Mouse (Mus musculus) cerebellum, postnatal 14 days (tissue): ENCODE measurements around the gene Zbtb26.

Source experiments
- DNase-seq, 2 experiments: peaks; one replicate each; pipeline ENCODE4 v3.0.0; 2021; ENCODE audit warnings: mixed read lengths in 2 of 2

Zbtb26 gene

DNA sequence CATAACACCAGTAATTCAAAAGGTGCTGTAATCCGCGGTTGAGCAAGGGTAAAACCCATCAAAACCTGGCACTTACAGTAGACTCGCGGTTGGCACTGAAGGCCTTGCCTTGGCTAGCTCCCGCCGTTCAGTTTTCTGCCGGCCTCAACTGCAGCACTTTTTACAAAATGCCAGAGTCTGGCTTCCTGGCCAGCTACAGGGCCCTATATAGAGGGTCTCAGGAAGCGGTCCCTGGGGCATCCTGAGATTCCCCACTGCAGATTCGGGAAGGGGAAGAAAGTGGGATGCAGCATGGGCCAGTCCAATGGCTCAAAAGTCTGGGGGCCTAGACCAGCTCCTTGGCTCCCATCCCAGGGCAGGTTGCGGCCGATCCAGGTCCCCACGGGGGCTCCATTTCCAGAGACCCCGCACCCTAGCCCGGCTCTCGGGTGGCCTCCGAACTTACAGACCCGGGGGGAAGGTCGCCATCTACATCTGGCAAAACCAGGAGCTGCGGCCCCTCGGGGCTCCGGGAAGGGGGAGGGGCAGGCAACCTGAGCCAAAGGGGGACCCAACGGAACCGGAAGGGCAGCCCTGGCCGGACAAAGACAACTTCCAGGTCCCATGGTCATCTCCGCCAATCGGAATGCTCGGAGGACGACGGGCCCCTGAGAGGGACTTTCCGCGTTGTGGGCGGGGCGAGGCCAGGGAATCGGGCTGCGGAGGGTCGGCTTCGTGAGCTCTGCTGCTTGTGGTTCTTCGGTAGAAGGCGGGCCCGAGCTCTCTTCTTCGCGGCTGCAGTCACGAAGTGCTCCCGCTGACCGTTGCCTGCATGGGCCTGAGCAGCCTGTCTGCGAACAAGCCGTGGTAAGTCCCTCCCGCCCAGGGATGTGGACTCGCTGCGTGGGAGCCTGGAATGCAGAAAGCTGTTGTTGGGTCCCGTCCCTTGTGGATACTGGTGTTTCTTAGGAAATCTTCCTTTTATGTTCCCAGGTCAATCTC, at the start of gene Zbtb26, which contains the start of the genes Zbtb6 and Rabgap1:
Gene Zbtb26 (minus strand): TSS at position 525 of the 981 bp plus-strand sequence.
Gene Zbtb6 (minus strand): TSS at position 561 of the 981 bp plus-strand sequence.
Gene Rabgap1 (plus strand): TSS at position 669 of the 981 bp plus-strand sequence.
- peak; percentile 96 to 97 for DNase-seq

DNA sequence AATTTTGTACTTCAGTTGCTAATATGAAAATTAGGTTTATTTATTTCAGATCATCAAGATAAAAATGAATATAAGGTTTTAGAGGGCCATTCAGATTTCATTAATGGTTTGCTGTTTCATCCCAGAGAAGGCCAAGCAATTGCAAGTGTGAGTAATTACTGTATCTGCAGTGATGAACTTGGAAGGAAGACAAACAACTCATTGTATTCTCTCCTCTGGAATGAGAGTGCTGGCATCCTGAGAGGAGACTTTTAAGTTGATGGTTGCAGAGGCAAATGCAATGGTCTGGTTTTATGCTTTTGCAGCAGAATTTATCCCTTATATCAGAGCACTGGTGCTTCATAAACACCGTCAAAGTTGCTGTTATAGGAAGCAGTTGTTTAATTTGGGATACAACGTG, 46.0 kb upstream of the Zbtb26 start:
- DNase-seq: no peak

DNA sequence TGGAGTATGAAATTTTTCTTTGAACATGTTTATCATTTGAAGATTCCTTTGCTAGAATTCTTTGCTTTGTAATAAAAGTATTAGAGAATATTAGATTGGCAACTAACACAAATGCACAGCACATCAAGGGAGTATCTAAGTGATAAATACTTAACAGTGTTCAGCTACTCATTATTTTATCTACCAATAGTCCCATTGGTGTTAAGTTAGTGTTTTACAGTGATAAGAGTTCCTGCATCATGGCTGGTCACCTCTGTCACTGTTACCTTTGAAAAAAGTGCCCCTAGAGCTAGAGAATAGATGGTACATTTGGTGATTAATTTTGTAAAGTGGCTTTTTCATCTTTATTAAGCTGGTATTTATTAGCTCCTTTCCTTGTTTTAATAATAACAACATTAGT, 43.5 kb upstream of the Zbtb26 start:
- no peak for DNase-seq

DNA sequence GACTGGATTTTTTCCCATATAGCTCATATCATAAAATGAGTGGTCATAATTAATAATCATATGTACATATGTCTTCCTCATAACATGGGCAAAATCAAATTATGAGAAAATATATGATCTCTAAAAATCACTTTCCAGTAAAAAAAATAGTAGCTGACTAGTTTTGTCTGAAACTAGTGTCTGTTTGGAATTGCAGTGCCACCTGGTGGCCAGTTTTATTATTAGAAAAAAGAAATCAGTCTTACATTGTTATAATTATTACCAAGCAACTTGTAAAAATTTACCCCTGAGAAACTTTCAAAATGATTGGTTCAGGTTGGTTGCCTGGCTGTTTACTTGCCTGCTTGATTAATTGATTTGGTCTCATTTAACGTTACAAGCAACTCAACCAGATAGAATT, 42.4 kb upstream of the Zbtb26 start:
- peak; percentile 59 to 68 for DNase-seq

DNA sequence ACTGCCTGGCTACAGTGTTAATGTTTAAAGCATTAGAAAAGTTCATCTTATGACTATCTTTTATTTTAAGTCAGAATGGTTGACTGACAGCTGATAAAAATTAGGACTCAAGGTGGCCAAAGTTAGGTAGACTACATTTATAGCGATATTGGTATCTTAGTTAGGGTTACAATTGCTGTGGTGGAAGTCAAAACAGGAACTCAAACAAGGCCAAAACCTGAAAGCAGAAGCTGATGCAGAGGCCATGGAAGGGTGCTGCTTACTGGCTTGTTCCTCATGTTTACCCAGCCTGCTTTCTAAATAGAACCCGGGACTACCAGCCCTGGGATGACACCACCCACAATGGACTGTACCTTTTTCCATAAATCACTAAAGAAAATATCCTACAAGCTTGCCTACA, 41.2 kb upstream of the Zbtb26 start:
- no peak for DNase-seq

DNA sequence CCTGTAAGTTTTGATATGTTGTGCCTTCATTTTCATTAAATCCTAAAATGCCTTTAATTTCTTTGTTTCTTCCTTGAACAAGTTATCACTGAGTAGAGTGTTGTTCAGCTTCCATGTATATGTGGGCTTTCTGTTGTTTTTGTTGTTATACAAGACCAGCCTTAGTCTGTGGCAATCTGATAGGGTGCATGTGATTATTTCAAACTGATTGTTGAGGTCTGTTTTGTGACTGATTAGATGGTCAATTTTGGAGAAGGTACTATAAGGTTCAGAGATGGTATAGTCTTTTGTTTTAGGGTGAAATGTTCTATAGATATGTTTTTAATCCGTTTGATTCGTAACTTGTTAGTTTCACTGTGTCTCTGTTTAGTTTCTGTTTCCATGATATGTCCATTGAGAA, 37.1 kb upstream of the Zbtb26 start:
- DNase-seq: no peak

DNA sequence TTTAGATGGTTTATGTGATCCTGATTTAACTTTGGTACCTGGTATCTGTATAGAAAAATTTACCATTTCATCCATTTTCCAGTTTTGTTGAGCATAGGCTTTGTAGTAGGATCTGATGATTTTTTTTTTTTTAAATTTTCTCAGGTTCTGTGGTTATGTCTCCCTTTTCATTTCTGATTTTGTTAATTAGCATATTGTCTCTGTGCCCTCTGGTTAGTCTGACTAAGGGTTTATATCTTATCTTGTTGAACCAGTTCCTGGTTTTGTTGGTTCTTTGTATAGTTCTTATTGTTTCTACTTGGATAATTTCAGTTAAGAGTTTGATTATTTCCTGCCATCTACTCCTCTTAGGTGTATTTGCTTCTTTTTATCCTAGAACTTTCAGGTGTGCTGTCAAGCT, 36.6 kb upstream of the Zbtb26 start:
- no peak for DNase-seq

DNA sequence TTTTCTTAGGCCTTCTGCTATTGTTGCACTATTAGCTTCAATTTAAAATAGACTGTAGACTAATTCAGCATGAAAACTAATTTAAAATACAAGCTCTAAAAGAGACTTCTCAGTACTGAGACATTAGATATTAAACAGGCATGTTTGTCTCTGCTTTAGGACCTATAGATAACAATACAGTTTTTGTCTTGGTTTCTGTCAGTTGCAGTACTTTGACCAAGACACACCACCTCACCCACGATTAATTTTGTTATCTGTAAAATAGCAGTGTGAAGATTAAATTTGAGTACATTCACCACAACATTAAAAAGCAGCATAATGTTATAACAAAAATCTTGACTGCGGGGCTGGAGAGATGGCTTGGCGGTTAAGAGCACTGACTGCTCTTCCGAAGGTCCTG, 23.3 kb upstream of the Zbtb26 start:
- DNase-seq: no peak

DNA sequence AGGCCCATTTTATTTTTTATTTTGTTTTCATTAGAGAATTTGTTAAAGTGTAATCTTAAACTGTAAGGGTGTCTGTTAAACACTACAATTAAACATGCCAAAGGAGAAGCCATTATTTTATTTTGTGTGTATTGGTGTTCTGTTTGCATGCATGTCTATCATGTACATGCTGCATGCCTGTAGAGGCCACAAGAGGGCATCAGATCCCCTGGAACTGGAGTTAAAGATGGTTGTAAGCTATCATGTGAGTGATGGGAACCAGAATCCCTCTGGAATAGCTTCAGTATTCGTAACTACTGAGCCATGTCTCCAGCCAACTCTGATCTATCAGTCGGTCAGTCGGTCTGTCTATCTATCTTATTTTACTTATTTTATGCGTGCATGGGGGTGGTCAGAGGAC, 17.8 kb upstream of the Zbtb26 start:
- no peak for DNase-seq

DNA sequence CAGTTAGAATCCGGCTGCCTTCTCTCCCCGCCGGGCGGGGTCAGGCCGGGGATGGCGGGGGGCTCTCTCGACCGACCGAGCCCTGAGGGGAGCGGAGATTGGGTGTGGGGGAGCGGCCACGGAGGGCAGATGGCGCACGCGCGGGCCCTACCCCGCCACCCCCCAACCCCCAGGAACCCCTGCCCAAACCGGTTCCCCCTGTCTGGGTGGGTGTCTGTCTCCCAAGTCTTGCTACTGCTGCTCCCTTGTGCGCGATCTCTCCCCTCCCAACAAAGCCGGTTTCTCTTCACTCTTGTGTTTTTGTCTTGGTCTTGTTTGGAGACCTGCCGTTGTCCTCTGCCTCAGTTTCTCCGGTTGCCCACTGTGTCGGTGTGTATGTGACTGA, 9.4 kb upstream of the Zbtb26 start:
- DNase-seq: no peak

DNA sequence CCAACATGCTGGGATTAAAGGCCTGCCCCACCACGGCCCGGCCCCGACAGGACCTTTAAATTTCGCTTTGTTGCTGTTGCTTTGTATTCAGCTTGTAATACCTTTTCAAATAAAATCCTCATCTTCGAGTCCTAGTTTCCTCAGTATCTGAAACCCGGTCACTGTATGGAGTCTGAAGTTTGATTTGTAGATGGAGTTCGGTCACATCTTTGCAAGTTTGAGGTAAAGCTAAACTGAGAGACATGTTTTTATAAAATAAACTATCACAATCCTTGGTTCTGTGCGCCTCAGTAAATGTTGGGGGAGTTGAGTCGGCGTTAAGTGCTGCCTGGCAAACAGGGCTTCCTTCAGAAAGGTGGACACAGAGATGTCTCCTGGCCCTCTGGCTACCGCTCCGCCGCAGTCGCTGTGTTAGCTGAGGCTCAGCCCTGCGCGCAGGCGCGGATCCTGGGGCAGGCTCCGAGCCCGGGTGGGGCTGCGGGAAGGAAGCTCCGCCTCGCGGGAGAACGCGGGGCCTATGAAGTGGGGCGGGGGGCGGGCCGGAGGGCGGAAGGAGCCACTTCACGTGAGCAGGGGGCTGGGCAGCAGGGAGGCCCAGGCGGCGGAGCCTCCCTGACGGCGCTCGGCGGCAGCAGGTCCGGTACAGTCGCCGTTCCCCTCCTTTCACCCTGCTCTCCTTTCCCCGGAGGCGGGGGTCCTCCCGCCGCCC, 8.9 kb upstream of the Zbtb26 start:
- peak; percentile 96 for DNase-seq

DNA sequence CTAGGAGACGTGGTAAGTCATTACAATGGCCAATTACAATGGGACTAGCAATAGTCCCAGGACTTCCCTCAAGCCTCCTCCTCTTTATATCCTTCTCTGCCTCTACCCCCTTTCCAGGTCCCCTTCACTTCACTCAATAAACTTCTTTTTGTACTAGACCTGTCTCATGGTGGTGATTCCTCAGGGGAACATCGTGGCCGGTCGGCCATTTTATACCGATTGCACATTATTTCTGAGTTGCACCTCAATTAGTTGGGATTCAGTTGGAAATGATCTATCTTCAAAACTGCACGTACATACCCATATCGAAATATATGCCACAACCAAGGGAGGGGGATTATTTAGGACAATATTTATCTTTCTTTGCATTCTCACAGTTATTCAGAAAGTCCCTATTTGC, 11.3 kb downstream of the Zbtb26 start:
- peak in 1 of 2 experiments; percentile 12 for DNase-seq

DNA sequence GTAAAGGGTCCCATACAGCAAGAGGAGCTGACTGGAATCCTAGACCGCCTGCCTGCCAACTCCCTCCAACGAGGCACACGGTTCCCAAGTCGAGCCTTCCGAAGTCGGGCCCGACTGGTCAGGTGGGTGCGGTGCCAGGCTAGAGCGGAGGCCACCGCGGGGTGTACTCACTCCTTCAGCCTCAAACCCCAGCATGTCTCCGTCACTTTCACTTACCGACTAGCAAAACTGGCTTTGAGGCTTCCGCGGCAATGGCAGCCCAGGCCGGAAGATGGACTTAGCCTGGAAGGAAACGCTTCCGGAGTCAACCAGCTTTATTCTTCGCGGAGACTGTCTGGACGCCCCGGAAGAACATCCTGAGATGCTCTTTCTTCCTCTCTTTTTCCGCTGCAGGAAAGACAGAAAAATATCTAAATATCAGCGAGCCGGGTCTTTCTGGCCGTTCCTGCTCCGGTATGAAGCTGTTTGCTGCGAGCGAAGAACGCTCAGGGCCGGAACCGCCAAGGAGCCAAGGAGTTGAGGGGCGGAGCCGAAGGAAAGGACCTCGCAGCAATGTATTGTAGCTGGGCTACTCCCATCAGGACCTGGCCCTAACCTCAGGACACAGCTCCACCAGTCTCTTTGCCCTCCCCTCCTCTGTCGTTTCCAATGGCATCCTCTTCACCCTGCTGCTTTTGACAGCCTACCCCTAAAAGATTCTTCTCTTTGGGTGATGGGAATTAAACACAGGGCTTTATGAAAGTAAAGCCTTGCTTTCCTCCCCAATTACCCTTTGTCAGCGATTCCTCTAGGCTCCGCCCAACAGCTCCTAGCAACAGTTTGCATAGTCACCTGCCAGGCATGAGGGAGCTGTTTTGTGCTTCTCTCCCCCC, 12.1 kb downstream of the Zbtb26 start:
- peak; percentile 85 to 88 for DNase-seq

DNA sequence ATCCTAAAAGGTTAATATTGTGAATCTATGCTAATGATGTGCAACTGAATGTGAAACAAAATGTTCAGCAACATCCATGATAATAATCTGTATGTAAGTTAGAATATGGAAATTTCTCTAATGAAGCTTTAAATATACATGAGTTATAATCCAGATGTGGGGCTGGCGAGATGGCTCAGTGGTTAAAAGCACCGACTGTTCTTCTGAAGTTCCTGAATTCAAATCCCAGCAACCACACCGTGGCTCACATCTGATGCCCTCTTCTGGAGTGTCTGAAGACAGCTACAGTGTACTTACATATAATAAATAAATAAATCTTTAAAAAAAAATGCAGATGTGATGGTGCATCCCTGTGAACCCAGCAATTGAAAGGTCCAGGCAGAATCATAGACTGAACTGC, 19.3 kb downstream of the Zbtb26 start:
- peak in 1 of 2 experiments; percentile 7 for DNase-seq

DNA sequence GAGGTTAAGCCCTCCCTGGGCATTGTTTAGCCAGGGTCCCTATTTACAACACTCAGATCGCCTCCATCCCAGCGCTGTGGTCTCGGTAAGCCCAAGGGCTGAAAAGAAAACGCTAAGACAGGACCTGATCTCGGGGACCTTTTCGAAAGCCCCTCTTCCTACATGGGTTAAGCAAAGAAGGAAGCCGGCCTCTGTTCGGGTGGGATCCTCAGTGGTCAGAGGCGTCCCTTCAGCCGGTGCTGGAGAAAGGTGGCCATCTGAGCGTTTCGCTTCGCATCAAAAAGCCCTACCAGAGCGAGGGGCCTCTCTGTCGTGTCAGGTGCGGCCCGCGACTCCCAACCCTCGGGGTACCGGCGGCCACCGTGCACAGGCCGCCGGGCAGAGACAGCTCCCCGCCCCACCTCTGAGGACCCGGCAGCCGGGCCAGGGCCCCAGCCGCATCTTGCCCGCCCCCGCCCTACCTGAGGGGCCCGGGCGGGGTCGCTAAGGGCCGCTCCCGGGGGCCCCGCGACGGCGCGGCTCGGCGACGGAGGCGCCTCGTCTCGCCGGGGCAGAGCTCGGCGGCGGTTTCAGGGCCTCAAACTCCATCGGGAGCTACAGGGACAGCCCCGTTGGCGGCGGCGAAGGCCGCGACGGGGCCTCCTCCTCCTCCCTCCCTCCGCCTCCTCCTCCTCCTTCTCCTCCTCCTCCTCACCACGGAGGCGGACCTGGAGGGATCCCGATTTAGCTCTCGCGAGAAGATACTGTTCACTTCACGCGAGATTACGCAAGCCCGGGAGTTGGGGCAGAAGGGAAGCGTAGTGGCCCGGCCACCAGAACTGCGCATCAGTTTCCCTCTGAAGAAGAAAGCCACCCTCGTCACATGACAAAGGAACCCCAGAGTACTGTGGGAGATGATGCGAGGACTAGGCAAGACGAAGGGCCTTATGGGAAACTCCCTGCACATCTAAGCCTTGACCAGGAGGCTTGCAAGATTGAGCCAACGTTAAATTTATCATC, 20.3 kb downstream of the Zbtb26 start, which contains the start of gene Rc3h2:
Gene Rc3h2 (minus strand): TSS at position 598 of the 999 bp plus-strand sequence.
- DNase-seq: peak; percentile 95 to 97

DNA sequence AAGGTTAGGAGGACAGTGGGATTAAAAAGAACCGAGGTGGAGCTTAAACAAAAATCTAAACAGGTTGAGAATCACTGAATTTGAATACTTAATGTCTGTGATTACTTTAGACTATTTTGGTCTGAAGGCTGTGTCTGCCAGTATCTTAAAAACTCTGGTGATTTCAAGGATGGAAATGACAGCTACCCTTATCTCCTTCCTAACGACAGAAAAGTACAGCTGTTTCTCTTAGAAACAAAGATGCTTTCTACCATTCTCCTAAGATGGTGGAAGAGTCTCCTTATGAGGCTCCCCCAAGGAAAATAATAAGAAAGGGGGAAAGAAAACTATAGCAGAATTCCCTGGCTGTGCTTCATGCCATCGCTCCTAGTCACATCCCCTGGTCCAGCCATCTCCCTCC, 21.0 kb downstream of the Zbtb26 start:
- no peak for DNase-seq

DNA sequence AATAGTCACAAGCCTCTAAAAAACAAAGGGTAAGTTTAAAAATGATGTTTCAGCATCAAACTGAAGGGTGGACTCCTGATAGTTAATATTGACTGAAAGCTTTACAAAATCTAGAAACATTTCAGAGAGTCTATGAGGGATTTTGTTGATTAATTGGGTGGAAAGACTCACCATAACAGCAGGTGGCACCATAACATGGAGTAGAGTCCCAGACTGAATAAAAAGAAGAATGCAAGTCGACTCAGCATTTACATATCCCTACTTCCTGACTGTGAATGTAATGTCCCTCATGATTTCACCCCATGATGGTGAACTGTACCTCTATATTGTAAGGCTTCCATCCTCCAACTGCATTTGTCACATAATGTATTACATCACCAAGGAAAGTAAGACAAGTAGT, 47.4 kb downstream of the Zbtb26 start:
- DNase-seq: no peak

DNA sequence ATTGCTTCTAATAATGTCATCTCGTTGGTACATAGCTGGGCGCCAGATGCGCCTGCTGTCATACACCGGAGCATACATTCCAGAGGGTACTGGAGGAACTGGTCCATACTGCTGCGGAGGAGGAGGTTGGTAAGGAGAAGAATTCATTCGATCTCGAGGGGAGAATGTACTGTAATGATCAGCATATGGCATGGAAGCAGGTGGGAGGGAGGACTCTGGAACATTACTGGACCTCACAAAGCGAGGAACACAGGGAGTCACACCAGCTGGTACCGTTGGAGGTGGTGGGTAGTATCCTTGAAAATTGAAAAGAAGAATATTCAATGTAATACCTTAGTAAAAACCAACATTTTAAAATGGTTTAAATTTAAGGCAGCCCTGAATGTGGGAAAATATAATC, 60.0 kb downstream of the Zbtb26 start:
- no peak for DNase-seq
